Mouse (Mus musculus) embryonic facial prominence, embryonic 14.5 days (tissue): ENCODE results near the gene Ywhae. TPM values are rescaled to one million over a fixed set of nuclear protein-coding genes. Genes with fewer than 3 reads are reported as not detected.
A peak's percentile ranks its signal among the peaks of the same experiment; 100 is the strongest.

Source experiments
- ATAC-seq: fragments of 200-750 bp; cut with Nextera tagmentation; 2 replicates; pipeline ENCODE4 v1.8.0; 2017; ENCODE audit warnings: low read depth, moderate number of reproducible peaks, moderate TSS enrichment
- DNase-seq: peaks from one replicate; pipeline ENCODE4 v3.0.0-alpha.2; 2015; ENCODE audit warnings: low spot score
- H3K27ac ChIP-seq: fragments of 300-500 bp; sonication (generic); replicated peaks from 2 replicates; pipeline ENCODE4 v1.5.1; 2014; ENCODE audit warnings: low read depth, mild to moderate bottlenecking, low read length, moderate library complexity
- H3K27me3 ChIP-seq: fragments of 300-500 bp; sonication (generic); replicated peaks from 2 replicates; pipeline ENCODE4 v1.6.1; 2014; ENCODE audit warnings: low read length; ENCODE audit not compliant: control insufficient read depth, insufficient read depth
- H3K36me3 ChIP-seq: fragments of 300-500 bp; sonication (generic); 2 replicates; pipeline ENCODE4 v1.6.1; 2014; ENCODE audit warnings: low read length, mixed read lengths; ENCODE audit not compliant: control insufficient read depth, insufficient read depth
- H3K4me1 ChIP-seq: fragments of 300-500 bp; sonication (generic); 2 replicates; pipeline ENCODE4 v1.6.1; 2014; ENCODE audit warnings: antibody characterized with exemption, low read length; ENCODE audit not compliant: control insufficient read depth, insufficient read depth
- H3K4me2 ChIP-seq: fragments of 300-500 bp; sonication (generic); 2 replicates; pipeline ENCODE4 v1.6.1; 2014; ENCODE audit warnings: low read depth, mild to moderate bottlenecking, low read length, moderate library complexity, mixed read lengths
- H3K4me3 ChIP-seq: fragments of 300-500 bp; sonication (generic); 2 replicates; pipeline ENCODE4 v1.5.1; 2014; ENCODE audit warnings: low read depth, mild to moderate bottlenecking, low read length
- H3K9ac ChIP-seq: fragments of 300-500 bp; sonication (generic); 2 replicates; pipeline ENCODE4 v1.6.1; 2014; ENCODE audit warnings: low read depth, mild to moderate bottlenecking, low read length, moderate library complexity, mixed read lengths
- H3K9me3 ChIP-seq: fragments of 300-500 bp; sonication (generic); 2 replicates; pipeline ENCODE4 v1.6.1; 2016; ENCODE audit warnings: low read length; ENCODE audit not compliant: control insufficient read depth
- WGBS: fragments of 180-500 bp; shearing (Covaris S2); extraction: QIAGEN DNeasy Blood & Tissue Kit; methylation state at CpG from one replicate; pipeline ENCODE4 v1.1.7; 2014; 5-methylcytosine and 5-hydroxymethylcytosine counted together
- polyA plus RNA-seq: library from polyadenylated mRNA; unstranded; fragments of >200 nt; fragmentation: Nextera tagmentation; extraction: Ambion mirVana; gene quantifications from 2 replicates; pipeline ENCODE4 v1.2.1, GENCODE M21; 2014

The Ywhae gene
- polyA plus RNA-seq: 788 and 838 TPM in 2 replicates

- WGBS: 2% methylated on average over 44 of the region's 76 CpGs
- Histone ChIP-seq H3K27me3 (no peaks in the 10 kb centered on the region), H3K36me3 (0 out of 2 replicates have a peak, but pooled peaks cover 7% of the 10 kb centered on the region), H3K27ac (peak within 1 kb of the TSS; percentile 98), H3K4me2 (peak within 1 kb of the TSS; percentile 89), H3K4me3 (peak within 1 kb of the TSS; percentile 89), H3K9ac (peak within 1 kb of the TSS; percentile 99), H3K9me3 (no peaks in the 10 kb centered on the region), H3K4me1 (peaks cover 23% of the 10 kb centered on the region)
- DNase-seq (peak; percentile 96), ATAC-seq (peak; percentile 95)
These were observed at the start of gene Ywhae for GRCm38 (mm10) chr11:75732434-75733226. Gene Ywhae (plus strand): TSS chr11:75732869.

GRCm38 (mm10) chr11:75684462-75684861 lies 48.2 kb upstream of the Ywhae start:
- ATAC-seq: no peak
- H3K4me1 ChIP-seq: peaks cover 9% of the 10 kb centered on the region
- no peak overlapping the region for H3K27ac ChIP-seq
- no peaks in the 10 kb centered on the region for H3K9me3 ChIP-seq
- no peaks in the 10 kb centered on the region for H3K27me3 ChIP-seq
- H3K4me3 ChIP-seq: no peak overlapping the region
- H3K9ac ChIP-seq: no peak overlapping the region
- peaks cover 18% of the 10 kb centered on the region for H3K36me3 ChIP-seq
- 95% methylated on average over 5 of the region's 5 CpGs for whole genome bisulfite sequencing
- no peak for DNase-seq
- H3K4me2 ChIP-seq: no peak overlapping the region

DNA sequence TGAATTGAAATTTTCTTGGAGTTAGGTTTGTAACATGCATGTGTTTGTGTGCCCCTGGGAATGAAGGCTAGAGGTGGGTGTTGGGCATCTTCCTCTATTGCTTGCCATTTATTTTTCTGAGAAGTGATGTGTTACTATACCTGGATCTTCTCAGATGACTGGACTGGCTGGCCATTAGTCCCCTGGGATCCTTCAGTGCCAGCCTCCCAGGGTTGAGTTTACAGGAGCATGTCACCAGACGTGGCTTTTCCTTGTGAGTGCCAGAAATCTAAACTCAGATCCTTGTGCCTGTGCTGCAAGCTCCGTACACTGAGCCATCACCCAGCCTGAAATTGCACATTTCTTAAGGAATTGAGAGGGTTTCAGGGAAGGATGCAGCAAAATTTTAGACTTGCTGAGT lies 47.7 kb upstream of the Ywhae start:
- no peaks in the 10 kb centered on the region for H3K9me3 ChIP-seq
- H3K27ac ChIP-seq: no peak overlapping the region
- ATAC-seq (no peak), DNase-seq (no peak)
- no peaks in the 10 kb centered on the region for H3K27me3 ChIP-seq
- H3K4me2 ChIP-seq: no peak overlapping the region
- peaks cover 9% of the 10 kb centered on the region for H3K4me1 ChIP-seq
- peaks cover 18% of the 10 kb centered on the region for H3K36me3 ChIP-seq
- H3K4me3 ChIP-seq: no peak overlapping the region
- WGBS: 67% methylated on average over 2 of the region's 2 CpGs
- no peak overlapping the region for H3K9ac ChIP-seq

- 54% methylated on average over 2 of the region's 2 CpGs for WGBS
- H3K27me3 ChIP-seq: no peaks in the 10 kb centered on the region
- H3K9me3 ChIP-seq: no peaks in the 10 kb centered on the region
- no peak for ATAC-seq
- H3K4me2 ChIP-seq: no peak overlapping the region
- H3K9ac ChIP-seq: no peak overlapping the region
- DNase-seq: no peak
- peaks cover 37% of the 10 kb centered on the region for H3K36me3 ChIP-seq
- no peaks in the 10 kb centered on the region for H3K4me1 ChIP-seq
- no peak overlapping the region for H3K27ac ChIP-seq
- H3K4me3 ChIP-seq: no peak overlapping the region
These were observed 45.2 kb upstream of the Ywhae start for GRCm38 (mm10) chr11:75687343-75687993.

- no peak overlapping the region for H3K27ac ChIP-seq
- no peaks in the 10 kb centered on the region for H3K27me3 ChIP-seq
- 93% methylated on average over 2 of the region's 2 CpGs for WGBS
- no peak for DNase-seq
- no peak overlapping the region for H3K4me2 ChIP-seq
- no peak overlapping the region for H3K9ac ChIP-seq
- no peak overlapping the region for H3K4me3 ChIP-seq
- ATAC-seq: no peak
- no peaks in the 10 kb centered on the region for H3K9me3 ChIP-seq
- peaks cover 36% of the 10 kb centered on the region for H3K36me3 ChIP-seq
- no peaks in the 10 kb centered on the region for H3K4me1 ChIP-seq
These were observed 44.5 kb upstream of the Ywhae start for GRCm38 (mm10) chr11:75688132-75688531.

DNA sequence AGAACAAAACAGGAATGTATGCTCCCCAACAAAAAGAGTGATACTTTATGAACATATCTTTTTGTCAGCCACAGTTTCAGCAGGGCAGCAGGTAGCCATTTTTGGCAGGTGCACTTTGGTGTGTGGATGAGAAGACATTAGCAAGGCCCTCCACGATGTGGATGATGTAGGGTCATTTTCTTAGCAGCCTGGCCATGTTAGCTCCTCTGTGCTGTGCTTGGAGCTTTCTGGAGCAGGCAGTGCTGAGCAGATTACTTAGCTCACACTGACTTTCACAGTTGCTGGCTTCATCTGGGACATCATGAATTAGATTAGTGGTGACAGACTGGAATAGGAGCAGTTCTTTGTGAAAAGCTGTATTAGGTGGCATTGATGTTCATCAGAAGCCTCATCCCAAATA lies 42.7 kb upstream of the Ywhae start:
- H3K36me3 ChIP-seq: peaks cover 46% of the 10 kb centered on the region
- no peak overlapping the region for H3K4me3 ChIP-seq
- H3K27me3 ChIP-seq: no peaks in the 10 kb centered on the region
- H3K27ac ChIP-seq: no peak overlapping the region
- H3K4me1 ChIP-seq: no peaks in the 10 kb centered on the region
- WGBS: 77% methylated on average over 1 of the region's 1 CpGs
- no peak for DNase-seq
- H3K4me2 ChIP-seq: no peak overlapping the region
- H3K9me3 ChIP-seq: no peaks in the 10 kb centered on the region
- H3K9ac ChIP-seq: no peak overlapping the region
- ATAC-seq: no peak

DNA sequence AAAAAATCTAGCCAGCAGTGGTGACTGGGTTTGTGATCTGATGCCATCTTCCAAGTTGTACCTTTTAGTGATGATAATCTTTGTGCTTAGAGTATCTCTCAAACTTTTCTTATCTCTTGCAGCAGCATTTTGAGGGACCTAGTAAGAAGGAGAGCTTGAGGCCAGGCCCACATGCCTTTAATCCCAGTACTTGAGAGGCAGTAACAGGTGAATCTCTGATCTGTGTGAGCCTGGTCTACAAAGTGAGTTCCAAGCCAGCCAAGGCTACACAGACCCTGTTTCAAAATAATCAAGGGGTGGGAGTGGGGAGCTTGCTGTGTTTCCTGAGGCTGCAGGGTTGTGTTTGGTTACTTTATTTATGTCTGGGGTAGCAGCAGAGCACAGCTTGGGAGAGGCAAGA lies 41.6 kb upstream of the Ywhae start:
- no peak for ATAC-seq
- Histone ChIP-seq H3K9ac (no peak overlapping the region), H3K4me2 (no peak overlapping the region), H3K9me3 (no peaks in the 10 kb centered on the region), H3K36me3 (peaks cover 54% of the 10 kb centered on the region), H3K27ac (no peak overlapping the region), H3K4me3 (no peak overlapping the region), H3K4me1 (no peaks in the 10 kb centered on the region), H3K27me3 (no peaks in the 10 kb centered on the region)
- DNase-seq: no peak

DNA sequence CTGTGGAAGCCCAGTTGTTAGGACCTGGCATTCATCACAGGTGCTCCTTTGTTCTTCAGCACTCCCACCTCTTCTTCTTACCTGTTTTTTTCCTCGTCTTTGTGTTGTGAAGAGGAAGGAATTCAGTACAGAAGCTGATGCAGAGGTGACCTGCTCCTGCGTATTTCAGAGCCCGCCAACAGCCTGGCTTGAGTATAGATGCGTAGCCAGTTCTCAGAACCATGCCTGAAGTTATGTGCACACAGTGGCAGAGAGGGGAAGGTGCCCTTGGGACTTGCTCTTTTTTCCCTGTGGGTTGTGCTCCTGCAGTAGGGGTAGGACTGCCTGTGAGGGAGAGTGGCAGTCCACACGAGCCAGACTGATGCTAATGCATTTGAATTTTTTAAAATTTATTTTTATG lies 39.1 kb upstream of the Ywhae start:
- ATAC-seq (no peak), DNase-seq (no peak)
- no peaks in the 10 kb centered on the region for H3K9me3 ChIP-seq
- peaks cover 76% of the 10 kb centered on the region for H3K36me3 ChIP-seq
- 93% methylated on average over 5 of the region's 5 CpGs for WGBS
- H3K4me3 ChIP-seq: no peak overlapping the region
- no peak overlapping the region for H3K9ac ChIP-seq
- H3K4me1 ChIP-seq: no peaks in the 10 kb centered on the region
- no peaks in the 10 kb centered on the region for H3K27me3 ChIP-seq
- no peak overlapping the region for H3K27ac ChIP-seq
- H3K4me2 ChIP-seq: no peak overlapping the region
